ENCODE assay signal across 8 mouse cellular contexts in genomic region chr1:171412001-171412441, GRCm38 (mm10). TPM values are rescaled to one million over a fixed set of nuclear protein-coding genes. Genes with fewer than 3 reads are reported as not detected.
DNase-seq lines count a peak whose midpoint lies in the region; ATAC-seq lines count a peak whose summit lies in the region.

No protein-coding gene starts in this region.

- peaks cover 14% of the 10 kb centered on the region; the same call in 1 of the 2 replicates for H3K27me3 ChIP-seq in heart, embryonic 10.5 days (ENCODE audit: insufficient read depth, poor library complexity, severe bottlenecking)
- H3K27me3 ChIP-seq in kidney, embryonic 15.5 days = 0 out of 2 replicates have a peak, but pooled peaks cover 3% of the 10 kb centered on the region
- no peaks in the 10 kb centered on the region for H3K27me3 ChIP-seq in lung, embryonic 16.5 days (ENCODE audit: control insufficient read depth, insufficient read depth, low read depth, low read length)

- peaks cover 29% of the 10 kb centered on the region for H3K4me1 ChIP-seq in heart, embryonic 10.5 days
- H3K4me1 ChIP-seq in kidney, embryonic 15.5 days = peaks cover 19% of the 10 kb centered on the region
- H3K4me1 ChIP-seq in lung, embryonic 16.5 days (replicated peaks; ENCODE audit: control insufficient read depth, insufficient read depth, low read length) = peaks cover 11% of the 10 kb centered on the region

- H3K9me3 ChIP-seq in heart, embryonic 10.5 days = no peaks in the 10 kb centered on the region
- H3K9me3 ChIP-seq in kidney, embryonic 15.5 days (replicated peaks) = no peaks in the 10 kb centered on the region
- no peaks in the 10 kb centered on the region for H3K9me3 ChIP-seq in lung, embryonic 16.5 days (ENCODE audit: control insufficient read depth, low read length)

- H3K4me3 ChIP-seq in heart, embryonic 10.5 days = peak overlapping the region; percentile 93
- peak overlapping the region; percentile 78 for H3K4me3 ChIP-seq in kidney, embryonic 15.5 days (replicated peaks)
- H3K4me3 ChIP-seq in lung, embryonic 16.5 days (ENCODE audit: low read length) = peak overlapping the region; percentile 67

- 2% methylated on average over 20 of the region's 20 CpGs for WGBS in heart, embryonic 10.5 days
- WGBS in kidney, embryonic 15.5 days = under 1% methylated on average over 20 of the region's 20 CpGs
- under 1% methylated on average over 20 of the region's 20 CpGs for WGBS in lung, embryonic 16.5 days

- peaks cover 32% of the 10 kb centered on the region for H3K36me3 ChIP-seq in heart, embryonic 10.5 days
- H3K36me3 ChIP-seq in kidney, embryonic 15.5 days = peaks cover 26% of the 10 kb centered on the region
- H3K36me3 ChIP-seq in lung, embryonic 16.5 days (ENCODE audit: control insufficient read depth, insufficient read depth, low read length) = peaks cover 11% of the 10 kb centered on the region

- H3K27ac ChIP-seq in heart, embryonic 10.5 days = peak overlapping the region; percentile 97
- H3K27ac ChIP-seq in kidney, embryonic 15.5 days = peak overlapping the region; percentile 95
- peak overlapping the region; percentile 93 for H3K27ac ChIP-seq in lung, embryonic 16.5 days (ENCODE audit: low read length)

- ATAC-seq in CD4-positive, CD25-positive, alpha-beta regulatory T cell, adult 4 months = peak; percentile 49
- peak; percentile 34 for ATAC-seq in common myeloid progenitor, adult 5-6 weeks (replicated peaks; ENCODE audit: low read depth, poor library complexity, severe bottlenecking)
- 0 out of 2 replicates have a peak, but pooled peaks have one; percentile 20 for ATAC-seq in kidney, embryonic 15.5 days (replicated peaks; ENCODE audit: low FRiP score)
- peak; percentile 12; the same call in 1 of the 2 replicates for ATAC-seq in lung, embryonic 16.5 days (ENCODE audit: low read depth)
- ATAC-seq in neutrophil, adult 5-6 weeks (ENCODE audit: extremely low read depth, insufficient number of reproducible peaks, low FRiP score, poor library complexity, severe bottlenecking) = peak; percentile 40

- peak overlapping the region; percentile 60 for H3K4me2 ChIP-seq in kidney, embryonic 15.5 days
- peak overlapping the region; percentile 60 for H3K4me2 ChIP-seq in lung, embryonic 16.5 days (ENCODE audit: low read depth, low read length)

- DNase-seq in 3T3-L1 (ENCODE audit: low read depth, low spot score) = peak; percentile 60
- DNase-seq in heart, embryonic 10.5 days (ENCODE audit: low spot score) = peak; percentile 86
- no peak for DNase-seq in urinary bladder, postnatal 10 days (ENCODE audit: low spot score)

- peak overlapping the region; percentile 91 for H3K9ac ChIP-seq in kidney, embryonic 15.5 days
- H3K9ac ChIP-seq in lung, embryonic 16.5 days (ENCODE audit: low read length) = peak overlapping the region; percentile 88

RNA-seq across cellular contexts. Expression of gene Usf1, which starts 0.9 kb away (rescaled TPM):
- polyA plus RNA-seq in CD4-positive, CD25-positive, alpha-beta regulatory T cell, adult 4 months (2017; shearing (Covaris generic)) = 100 to 1,000 TPM in 1 of 2 experiments, 10 to 100 TPM in 1; 62.2 to 115 TPM
- 47.1 and 48.6 TPM in 2 replicates for total RNA-seq in common myeloid progenitor, adult 5-6 weeks (2017)
- polyA plus RNA-seq in heart, embryonic 10.5 days (2016; fragmentation: Nextera tagmentation; extraction: Ambion mirVana) = 65.2 and 70.9 TPM in 2 replicates
- 71.2 and 90.9 TPM in 2 replicates for polyA plus RNA-seq in kidney, embryonic 15.5 days (2015; fragmentation: Nextera tagmentation; extraction: Ambion mirVana)
- polyA plus RNA-seq in lung, embryonic 16.5 days (2015; fragmentation: Nextera tagmentation; extraction: Ambion mirVana) = 73.6 and 81.7 TPM in 2 replicates
- total RNA-seq in neutrophil, adult 5-6 weeks (2017) = 111 and 138 TPM in 2 replicates

RNA-seq across cellular contexts. Expression of gene Tstd1, which starts 6.7 kb away (rescaled TPM):
- polyA plus RNA-seq in CD4-positive, CD25-positive, alpha-beta regulatory T cell, adult 4 months (2017; shearing (Covaris generic)) = 10 to 100 TPM; 10.0 to 20.1 TPM
- 0.18 and 1.2 TPM in 2 replicates for total RNA-seq in common myeloid progenitor, adult 5-6 weeks (2017)
- polyA plus RNA-seq in heart, embryonic 10.5 days (2016; fragmentation: Nextera tagmentation; extraction: Ambion mirVana) = 2.6 and 4.0 TPM in 2 replicates
- polyA plus RNA-seq in kidney, embryonic 15.5 days (2015; fragmentation: Nextera tagmentation; extraction: Ambion mirVana) = 6.8 and 7.5 TPM in 2 replicates
- 5.9 and 8.4 TPM in 2 replicates for polyA plus RNA-seq in lung, embryonic 16.5 days (2015; fragmentation: Nextera tagmentation; extraction: Ambion mirVana)
- 8.8 and 15.2 TPM in 2 replicates for total RNA-seq in neutrophil, adult 5-6 weeks (2017)

RNA-seq across cellular contexts. Expression of gene Arhgap30, which starts 23.3 kb away (rescaled TPM):
- polyA plus RNA-seq in CD4-positive, CD25-positive, alpha-beta regulatory T cell, adult 4 months (2017; shearing (Covaris generic)) = 10 to 100 TPM; 74.7 to 90.4 TPM
- 63.0 and 77.8 TPM in 2 replicates for total RNA-seq in common myeloid progenitor, adult 5-6 weeks (2017)
- polyA plus RNA-seq in heart, embryonic 10.5 days (2016; fragmentation: Nextera tagmentation; extraction: Ambion mirVana) = 0.41 and 0.95 TPM in 2 replicates
- 1.2 and 1.6 TPM in 2 replicates for polyA plus RNA-seq in kidney, embryonic 15.5 days (2015; fragmentation: Nextera tagmentation; extraction: Ambion mirVana)
- 2.6 and 3.2 TPM in 2 replicates for polyA plus RNA-seq in lung, embryonic 16.5 days (2015; fragmentation: Nextera tagmentation; extraction: Ambion mirVana)
- 441 and 469 TPM in 2 replicates for total RNA-seq in neutrophil, adult 5-6 weeks (2017)

RNA-seq across cellular contexts. Expression of gene F11r, which starts 25.3 kb away (rescaled TPM):
- polyA plus RNA-seq in CD4-positive, CD25-positive, alpha-beta regulatory T cell, adult 4 months (2017; shearing (Covaris generic)) = 1 to 10 TPM in 1 of 2 experiments, under 1 TPM in 1; 0.16 to 1.1 TPM
- total RNA-seq in common myeloid progenitor, adult 5-6 weeks (2017) = 1.1 and 5.4 TPM in 2 replicates
- 76.9 and 78.6 TPM in 2 replicates for polyA plus RNA-seq in heart, embryonic 10.5 days (2016; fragmentation: Nextera tagmentation; extraction: Ambion mirVana)
- 137 TPM in 2 replicates for polyA plus RNA-seq in kidney, embryonic 15.5 days (2015; fragmentation: Nextera tagmentation; extraction: Ambion mirVana)
- 134 and 145 TPM in 2 replicates for polyA plus RNA-seq in lung, embryonic 16.5 days (2015; fragmentation: Nextera tagmentation; extraction: Ambion mirVana)
- 2.5 and 2.9 TPM in 2 replicates for total RNA-seq in neutrophil, adult 5-6 weeks (2017)

RNA-seq across cellular contexts. Expression of gene Nectin4, which starts 42.1 kb away (rescaled TPM):
- under 1 TPM in 1 of 2 experiments, not detected in 1; 0.12 TPM for polyA plus RNA-seq in CD4-positive, CD25-positive, alpha-beta regulatory T cell, adult 4 months (2017; shearing (Covaris generic))
- 2.3 and 2.4 TPM in 2 replicates for total RNA-seq in common myeloid progenitor, adult 5-6 weeks (2017)
- polyA plus RNA-seq in heart, embryonic 10.5 days (2016; fragmentation: Nextera tagmentation; extraction: Ambion mirVana) = 0.38 and 1.3 TPM in 2 replicates
- polyA plus RNA-seq in kidney, embryonic 15.5 days (2015; fragmentation: Nextera tagmentation; extraction: Ambion mirVana) = 3.0 and 3.5 TPM in 2 replicates
- polyA plus RNA-seq in lung, embryonic 16.5 days (2015; fragmentation: Nextera tagmentation; extraction: Ambion mirVana) = 7.4 and 9.4 TPM in 2 replicates
- total RNA-seq in neutrophil, adult 5-6 weeks (2017) = 2.2 and 2.9 TPM in 2 replicates

Comparison
In these comparisons a context has a peak if more than half of its experiments do, and no peak if none do; other contexts are left out.
1. RNA of gene Arhgap30, which starts 23.3 kb away (polyA plus RNA-seq): 74.7 to 90.4 TPM in CD4-positive, CD25-positive, alpha-beta regulatory T cell, adult 4 months; 2.6 to 3.2 TPM in lung, embryonic 16.5 days, 1.2 to 1.6 TPM in kidney, embryonic 15.5 days and 0.41 to 0.95 TPM in heart, embryonic 10.5 days; every median in the first group is over 10 times any median in the second.
2. Peak in every context shown above with its lines, with median percentiles within 50 percentile points of each other: ATAC-seq, H3K27ac ChIP-seq and H3K4me3 ChIP-seq.